ENCODE assay signal across 13 mouse cellular contexts in genomic region chr10:29354183-29354582, GRCm38 (mm10). TPM values are rescaled to one million over a fixed set of nuclear protein-coding genes. Genes with fewer than 3 reads are reported as not detected.
DNase-seq lines count a peak whose midpoint lies in the region; TF ChIP-seq lines count a peak whose summit lies in the region.
"Had no signal": no experiment of that assay in that cellular context is flagged by ENCODE, and none has a peak within 500 bp of the region (broad histone marks: within the 10 kb centered on the region; RNA-seq: fewer than 3 reads in every experiment).

No protein-coding gene starts in this region.

- intact Hi-C loops in gastrocnemius, adult 2 months (cut with DNase I), result no loop called here

- no peak for TF ChIP-seq CTCF in gastrocnemius, adult 2 months (IDR thresholded peaks at IDR 0.05)

- H3K27ac ChIP-seq in gastrocnemius, adult 2 months, result no peak overlapping the region
- H3K27ac ChIP-seq: kidney, postnatal 0 days; liver, embryonic 13.5 days had no signal

- no peak overlapping the region for H3K4me3 ChIP-seq in gastrocnemius, adult 2 months
- H3K4me3 ChIP-seq: heart, embryonic 12.5 days; liver, embryonic 13.5 days; megakaryocyte, embryonic 14.5 days had no signal

- peak; percentile 33 for DNase-seq in cerebellum, adult 8-10 months
- peak; percentile 45 to 57 for DNase-seq in cerebellum, postnatal 36 days
- peak; percentile 17 for DNase-seq in left cerebral cortex, adult 11 months (ENCODE audit: low spot score)
- peak; percentile 15 for DNase-seq in retina, adult 2 months (ENCODE audit: low read depth, low spot score)
- no peak for DNase-seq in gastrocnemius, adult 8-10 months (ENCODE audit: low spot score in 2 of 2)
- DNase-seq in thymus, adult 18-20 months, result no peak
- no peak for DNase-seq in gastrocnemius, adult 2 months
- DNase-seq: adrenal gland, postnatal 36 days; liver, embryonic 13.5 days; spleen, adult 18-20 months had no signal

RNA-seq across cellular contexts. Expression of gene Rnf146, which starts 8.1 kb away (rescaled TPM):
- 10 to 100 TPM; 47.5 to 60.5 (median 59.5) TPM for total RNA-seq in gastrocnemius, adult 8-10 months (2022)
- 10 to 100 TPM; 56.5 to 60.7 TPM for total RNA-seq in gastrocnemius, adult 2 months (2021)

RNA-seq across cellular contexts. Expression of gene Echdc1, which starts 41.2 kb away (rescaled TPM):
- total RNA-seq in gastrocnemius, adult 8-10 months (2022), result 10 to 100 TPM; 33.3 to 38.7 (median 35.1) TPM
- total RNA-seq in gastrocnemius, adult 2 months (2021), result 10 to 100 TPM; 30.6 to 42.4 TPM

Comparison
In these comparisons a context has a peak if more than half of its experiments do, and no peak if none do; other contexts are left out.
1. DNase-seq: peak in cerebellum, adult 8-10 months (single experiment), cerebellum, postnatal 36 days (2 of 2), left cerebral cortex, adult 11 months (single experiment) and retina, adult 2 months (single experiment); none in gastrocnemius, adult 8-10 months (0 of 2), thymus, adult 18-20 months (0 of 2) and gastrocnemius, adult 2 months (single experiment).